Mouse (Mus musculus) kidney, adult 11 months (tissue): Measurements from ENCODE around the gene B4galt5.

Experiments used
- DNase-seq: peaks from one replicate; pipeline ENCODE4 v3.0.0; 2022

B4galt5 gene

GRCm38 (mm10) chr2:167331432-167331921 is 17.5 kb downstream of the B4galt5 start:
- DNase-seq = no peak

DNA sequence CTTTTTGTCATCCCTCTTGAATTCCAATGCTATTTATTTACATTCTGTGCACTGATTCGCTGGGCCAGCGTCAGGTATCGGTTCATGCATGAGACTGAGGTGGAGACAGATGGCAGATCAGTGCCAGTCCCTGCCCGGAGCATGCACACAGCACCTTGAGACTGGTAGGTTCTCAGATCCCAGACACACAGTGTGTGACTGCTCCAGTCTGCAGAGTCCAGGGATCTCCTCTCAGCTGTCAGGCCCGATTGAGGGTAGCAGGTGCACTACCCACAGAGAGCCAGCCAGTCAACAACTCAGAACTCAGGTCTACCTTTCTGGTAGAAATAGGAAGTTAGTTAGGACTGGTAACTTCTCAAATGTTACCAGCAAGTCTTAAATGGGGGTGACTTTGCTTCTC is 18.4 kb downstream of the B4galt5 start:
- DNase-seq = no peak

DNA sequence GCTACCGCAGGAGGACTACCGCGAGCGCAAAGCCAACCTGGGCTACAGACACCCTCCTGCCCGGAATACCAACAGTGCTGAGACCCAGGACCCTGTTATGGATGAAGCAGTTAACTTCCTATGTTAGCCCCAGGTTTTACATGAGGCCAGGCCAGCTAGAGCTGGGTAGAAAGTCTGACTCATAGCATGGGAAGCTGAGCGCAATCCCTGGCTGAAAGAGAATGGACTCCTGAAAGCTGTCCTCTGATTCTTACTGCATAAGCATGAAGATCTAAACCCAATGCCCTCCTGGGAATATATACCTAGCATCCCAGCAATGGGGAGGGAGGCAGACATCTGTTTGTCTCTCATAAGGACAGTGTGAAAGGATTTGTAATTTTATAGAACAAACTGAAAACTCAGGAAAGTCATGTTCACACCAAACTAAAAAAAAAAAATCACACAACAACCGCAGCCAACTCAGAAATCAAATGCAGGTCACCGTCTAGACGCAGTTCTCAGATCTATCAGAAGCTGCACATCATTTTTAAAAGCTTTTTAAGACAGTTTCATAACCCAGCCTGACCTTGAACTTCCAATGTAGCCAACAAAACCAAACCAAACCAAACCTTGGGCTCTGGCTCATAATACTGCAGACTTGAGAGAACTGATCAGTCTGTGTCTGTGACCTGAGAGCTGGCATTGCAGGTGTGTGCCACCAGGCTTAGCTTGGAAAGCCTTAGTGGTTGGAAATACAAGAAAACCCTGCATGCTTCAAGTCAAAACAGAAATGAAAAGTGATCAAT is 19.3 kb downstream of the B4galt5 start:
- no peak for DNase-seq

DNA sequence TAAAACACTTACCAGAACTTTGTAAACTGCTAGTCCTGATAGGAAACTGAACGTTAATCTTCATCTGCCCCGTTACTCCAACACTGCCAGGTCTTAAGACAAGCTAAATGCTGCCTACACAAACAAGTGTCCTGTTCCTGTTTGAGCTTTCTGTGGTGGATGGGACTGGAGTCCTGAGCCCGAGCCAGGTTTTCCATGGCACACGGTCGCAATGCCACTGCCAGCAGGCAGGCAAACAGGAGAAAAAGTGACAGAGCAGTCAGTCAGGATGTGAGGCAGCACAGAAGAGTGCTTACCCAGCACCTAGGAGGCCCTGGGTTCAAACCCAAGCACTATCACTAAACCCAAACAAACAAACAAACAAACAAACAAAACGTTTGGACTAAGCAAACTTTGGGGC is 20.6 kb downstream of the B4galt5 start:
- DNase-seq = no peak

DNA sequence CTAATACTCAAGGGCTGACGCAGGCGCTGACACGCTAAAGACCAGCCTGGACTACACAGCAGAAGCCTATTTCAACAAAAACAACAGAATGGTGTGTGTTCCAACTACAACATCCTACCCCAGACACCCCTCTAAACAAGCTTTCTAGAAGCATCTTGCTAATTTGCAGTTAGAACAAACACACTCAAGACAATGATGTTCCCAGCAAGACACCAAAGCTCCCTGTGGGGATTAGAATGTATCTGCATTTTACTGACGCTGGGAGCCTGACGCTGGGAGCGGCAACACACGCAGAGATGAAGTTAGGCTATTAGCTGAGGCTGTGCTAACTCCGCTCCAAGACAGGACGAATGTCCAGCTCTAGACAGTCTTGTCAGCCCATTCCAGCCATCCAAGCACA is 22.4 kb downstream of the B4galt5 start:
- no peak for DNase-seq

- DNase-seq = peak; percentile 63
These were observed 24.6 kb downstream of the B4galt5 start for GRCm38 (mm10) chr2:167324151-167324930.

GRCm38 (mm10) chr2:167323116-167323515 is 25.9 kb downstream of the B4galt5 start:
- DNase-seq = no peak

DNA sequence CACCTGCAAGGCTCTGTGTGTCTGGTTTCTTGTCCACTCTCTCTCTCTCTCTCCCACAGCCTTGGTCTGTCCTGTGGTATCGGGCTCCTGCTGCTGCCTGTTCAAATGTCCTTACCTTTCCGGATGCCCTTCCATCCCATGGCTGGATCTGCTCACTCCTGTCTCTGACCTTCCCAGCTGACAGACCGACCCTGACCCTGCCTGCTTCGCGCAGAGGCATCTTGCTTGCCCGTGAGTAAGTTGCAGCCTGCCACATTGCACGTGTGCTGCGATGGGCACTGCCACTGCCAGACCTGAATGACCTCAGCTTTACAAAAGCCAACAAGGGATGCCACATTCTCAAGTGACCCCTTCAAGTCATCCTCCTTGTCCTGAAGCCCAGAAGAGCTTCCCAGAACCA is 27.6 kb downstream of the B4galt5 start:
- DNase-seq = no peak

- peak; percentile 71 for DNase-seq
These were observed 30.0 kb downstream of the B4galt5 start for GRCm38 (mm10) chr2:167318981-167319380.

DNA sequence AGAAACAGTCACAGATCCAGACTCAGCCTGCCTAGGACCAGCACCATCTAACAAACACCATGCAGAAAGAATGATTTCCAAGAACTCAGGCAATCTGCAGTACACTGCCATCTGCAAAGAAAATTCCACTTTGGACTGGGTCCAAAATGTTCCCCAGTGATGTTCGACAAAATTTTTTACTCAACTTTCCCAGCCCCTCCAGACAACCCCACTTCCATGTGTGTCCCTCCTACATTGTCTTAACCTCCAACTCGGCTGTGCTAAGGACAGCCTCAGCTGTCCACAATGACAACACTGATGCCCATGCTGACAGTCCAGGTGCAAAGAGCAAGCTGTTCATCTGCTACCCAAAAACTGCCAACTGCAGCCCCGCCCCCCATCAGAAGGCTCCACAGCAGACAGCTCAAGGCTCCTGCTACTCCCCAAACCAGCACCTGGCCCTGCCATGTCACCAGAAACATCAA is 32.2 kb downstream of the B4galt5 start:
- DNase-seq = no peak

GRCm38 (mm10) chr2:167314491-167314890 is 34.5 kb downstream of the B4galt5 start:
- DNase-seq = no peak

DNA sequence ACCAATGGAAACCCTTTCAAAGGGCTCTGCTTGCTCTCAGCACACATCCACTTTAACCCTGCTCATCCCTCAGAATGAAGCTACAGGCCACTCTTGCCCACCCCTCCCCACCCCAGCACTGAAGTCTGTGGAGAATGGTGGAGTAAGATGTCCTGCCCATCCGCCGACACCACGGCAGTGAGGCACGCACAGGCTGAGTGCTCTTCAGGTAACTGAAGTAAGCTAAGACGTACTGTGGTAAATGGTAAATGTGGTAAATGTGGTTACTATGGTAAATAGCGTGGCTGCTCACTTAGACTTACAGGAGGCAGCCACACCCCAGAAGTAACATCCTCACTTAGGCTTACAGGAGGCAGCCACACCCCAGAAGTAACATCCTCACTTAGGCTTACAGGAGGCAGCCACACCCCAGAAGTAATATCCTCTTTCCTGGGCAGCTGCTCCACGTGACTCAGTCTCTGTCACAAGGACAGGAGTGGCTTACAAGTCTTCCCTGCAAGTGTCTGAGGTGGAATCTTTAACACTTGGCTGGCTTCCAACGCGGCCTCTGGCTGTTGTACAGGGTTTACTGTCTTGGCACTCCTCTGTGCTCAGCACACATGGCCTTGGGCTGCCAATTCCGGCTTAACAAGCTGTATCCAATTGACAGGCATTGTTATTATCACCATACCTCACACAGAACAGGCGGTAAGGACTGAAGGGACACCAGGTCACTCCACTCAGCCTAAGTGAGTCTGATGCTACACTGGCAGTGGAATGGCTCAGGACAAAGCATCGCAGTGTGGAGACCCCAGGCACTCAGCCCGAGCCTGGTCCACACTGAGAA is 35.3 kb downstream of the B4galt5 start:
- DNase-seq = peak; percentile 90

GRCm38 (mm10) chr2:167310121-167310520 is 38.9 kb downstream of the B4galt5 start:
- no peak for DNase-seq

GRCm38 (mm10) chr2:167309286-167309685 is 39.7 kb downstream of the B4galt5 start:
- DNase-seq = peak; percentile 1

- DNase-seq = no peak
These were observed 41.3 kb downstream of the B4galt5 start for GRCm38 (mm10) chr2:167307716-167308115.

- DNase-seq = peak; percentile 46
These were observed 42.1 kb downstream of the B4galt5 start for GRCm38 (mm10) chr2:167306626-167307541.

- no peak for DNase-seq
These were observed 42.7 kb downstream of the B4galt5 start for GRCm38 (mm10) chr2:167306273-167306594.

GRCm38 (mm10) chr2:167305382-167306272 is 43.4 kb downstream of the B4galt5 start:
- DNase-seq = peak; percentile 2

- DNase-seq = peak; percentile 1
These were observed 44.2 kb downstream of the B4galt5 start for GRCm38 (mm10) chr2:167304651-167305381.

DNA sequence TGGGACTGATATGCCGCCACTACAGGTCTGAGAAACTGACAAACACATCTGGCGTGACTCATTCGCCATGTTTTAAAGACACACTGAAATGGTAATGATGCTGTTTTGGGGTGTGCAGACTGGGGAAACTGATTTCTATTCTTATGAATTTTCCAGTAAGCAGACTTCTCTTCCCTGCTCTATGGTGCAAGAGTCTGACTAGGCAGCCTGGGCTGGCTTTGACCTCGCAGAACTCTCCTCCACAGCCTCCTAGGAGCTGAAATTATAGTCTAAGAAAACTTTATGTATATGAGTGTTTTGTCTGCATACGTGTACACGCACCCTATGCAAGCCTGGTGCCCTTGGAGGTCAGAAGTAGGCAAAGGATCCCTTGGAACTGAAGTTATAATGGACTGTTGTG is 45.2 kb downstream of the B4galt5 start:
- no peak for DNase-seq
